Mouse (Mus musculus): ENCODE results near the gene Apoa5.

DNA sequence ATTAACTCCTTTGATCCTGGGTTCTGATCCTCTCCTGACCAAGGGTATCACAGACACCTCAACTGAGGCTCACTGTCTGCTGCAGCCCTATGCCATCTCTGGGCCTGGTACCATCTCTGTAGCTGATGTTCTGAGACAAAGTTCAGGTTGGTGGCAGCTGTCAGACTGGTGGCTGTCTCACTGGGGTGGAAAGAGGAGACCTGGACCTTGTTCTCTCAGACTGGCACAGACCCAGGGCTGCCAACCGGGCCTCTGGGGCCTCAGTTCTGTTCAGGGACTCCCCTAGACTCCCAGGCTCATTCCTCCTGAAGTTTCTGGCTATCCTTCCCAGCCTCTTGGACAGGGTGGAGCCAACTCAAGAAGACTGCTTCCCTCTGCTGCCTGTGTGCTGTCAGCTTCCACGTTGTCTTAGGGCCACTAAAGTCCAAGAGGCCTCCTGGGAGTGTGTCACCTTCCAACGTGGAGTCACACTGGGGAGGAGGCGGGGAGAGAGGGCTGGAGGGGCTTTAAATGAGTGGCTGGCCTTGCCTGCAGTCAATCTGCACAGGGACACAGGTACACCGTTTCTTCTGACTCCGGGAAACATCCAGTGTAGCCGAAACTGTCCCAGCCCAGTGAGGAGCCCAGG, 27.8 kb upstream of the Apoa5 start, which contains the start of gene Apoa4:
- TF ChIP-seq CTCF (IDR thresholded peaks at IDR 0.05; ENCODE audit: low read depth) (no peak), EP300 (IDR thresholded peaks at IDR 0.05; ENCODE audit: low read depth) (no peak)

Measured in liver, embryonic 14.5 days (tissue).